Mouse (Mus musculus): ENCODE results near the gene Ccdc70.

DNA sequence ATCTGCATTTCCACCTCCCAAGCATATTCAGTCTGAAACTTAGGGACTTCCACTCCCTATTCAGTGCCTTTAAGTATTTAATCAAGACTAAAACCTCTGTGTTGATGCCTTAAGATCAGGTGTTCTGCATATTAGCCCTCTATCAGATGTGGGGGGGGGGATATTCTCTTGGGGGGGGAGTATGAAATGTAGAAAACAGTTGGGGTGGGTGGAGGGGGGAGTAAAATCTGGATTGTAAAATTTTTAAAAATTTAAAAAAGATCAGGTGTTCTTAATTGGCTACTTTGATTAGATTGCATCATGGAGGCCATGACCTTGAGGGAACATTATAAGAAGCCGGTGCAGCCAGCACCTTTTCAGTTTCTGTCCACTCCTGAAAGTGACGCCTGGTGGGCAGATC lies 11.2 kb upstream of the Ccdc70 start, which contains the start of gene Fam90a1a:
- no peak for TF ChIP-seq CHD2 (IDR thresholded peaks at IDR 0.05; ENCODE audit: low read depth, low read length)
- TF ChIP-seq ZC3H11A (IDR thresholded peaks at IDR 0.05; ENCODE audit: borderline replicate concordance, low read depth, low read length) = no peak
- no peak for TF ChIP-seq HCFC1 (IDR thresholded peaks at IDR 0.05; ENCODE audit: borderline replicate concordance, insufficient read depth, low read length)
